Mouse (Mus musculus) hindbrain, embryonic 16.5 days (tissue): ENCODE data around the gene Elmod1. TPM values are rescaled to one million over a fixed set of nuclear protein-coding genes. Genes with fewer than 3 reads are reported as not detected.
A peak's percentile ranks its signal among the peaks of the same experiment; 100 is the strongest.
"Not testable (repeated sequence)": the region's sequence is repeated elsewhere in the genome, so short reads cannot be mapped to it uniquely, and the experiment has no call there.

ENCODE experiments used
- ATAC-seq: fragments of 200-750 bp; cut with Nextera tagmentation; 2 replicates; pipeline ENCODE4 v1.8.0; 2017; ENCODE audit warnings: moderate TSS enrichment, moderate library complexity
- H3K27ac ChIP-seq: fragments of 300-500 bp; sonication (generic); 2 replicates; pipeline ENCODE4 v1.5.1; 2014; ENCODE audit warnings: low read depth, mild to moderate bottlenecking, control low read depth, low read length, moderate library complexity
- H3K27me3 ChIP-seq: fragments of 300-500 bp; sonication (generic); replicated peaks from 2 replicates; pipeline ENCODE4 v1.6.1; 2014; ENCODE audit warnings: low read length; ENCODE audit not compliant: control insufficient read depth, insufficient read depth
- H3K36me3 ChIP-seq: fragments of 300-500 bp; sonication (generic); 2 replicates; pipeline ENCODE4 v1.6.1; 2014; ENCODE audit warnings: mild to moderate bottlenecking, low read length, moderate library complexity, mixed read lengths; ENCODE audit not compliant: control insufficient read depth, insufficient read depth
- H3K4me1 ChIP-seq: fragments of 300-500 bp; sonication (generic); 2 replicates; pipeline ENCODE4 v1.6.1; 2014; ENCODE audit warnings: low read depth, low read length; ENCODE audit not compliant: control insufficient read depth, insufficient read depth
- H3K4me2 ChIP-seq: fragments of 300-500 bp; sonication (generic); 2 replicates; pipeline ENCODE4 v1.6.1; 2014; ENCODE audit warnings: mild to moderate bottlenecking, low read length, control low read depth, moderate library complexity
- H3K4me3 ChIP-seq: fragments of 300-500 bp; sonication (generic); 2 replicates; pipeline ENCODE4 v1.5.1; 2014; ENCODE audit warnings: mild to moderate bottlenecking, low read length, control low read depth, moderate library complexity
- H3K9ac ChIP-seq: fragments of 300-500 bp; sonication (generic); 2 replicates; pipeline ENCODE4 v1.6.1; 2014; ENCODE audit warnings: low read depth, mild to moderate bottlenecking, control low read depth, low read length, moderate library complexity
- H3K9me3 ChIP-seq: fragments of 300-500 bp; sonication (generic); 2 replicates; pipeline ENCODE4 v1.6.1; 2014; ENCODE audit warnings: mild to moderate bottlenecking, low read length, moderate library complexity; ENCODE audit not compliant: control insufficient read depth
- WGBS: fragments of 180-500 bp; shearing (Covaris S2); extraction: QIAGEN DNeasy Blood & Tissue Kit; methylation state at CpG from one replicate; pipeline ENCODE4 v1.1.7; 2014; 5-methylcytosine and 5-hydroxymethylcytosine counted together
- polyA plus RNA-seq: library from polyadenylated mRNA; unstranded; fragments of >200 nt; fragmentation: Nextera tagmentation; extraction: Ambion mirVana; gene quantifications from 2 replicates; pipeline ENCODE4 v1.2.1, GENCODE M21; 2015

Gene Elmod1
- polyA plus RNA-seq: 14.6 and 19.9 TPM in 2 replicates

- Histone ChIP-seq H3K27ac (peak within 1 kb of the TSS; percentile 85), H3K4me1 (no peaks in the 10 kb centered on the region), H3K4me2 (peak within 1 kb of the TSS; percentile 58), H3K36me3 (no peaks in the 10 kb centered on the region), H3K27me3 (no peaks in the 10 kb centered on the region), H3K4me3 (peak within 1 kb of the TSS; percentile 70), H3K9ac (peak within 1 kb of the TSS; percentile 82), H3K9me3 (no peaks in the 10 kb centered on the region)
- WGBS: under 1% methylated on average over 36 of the region's 36 CpGs
- peak; percentile 93 for ATAC-seq
Observed at GRCm38 (mm10) chr9:53975122-53975518, at the start of gene Elmod1. Gene Elmod1 (minus strand): TSS chr9:53975301.

GRCm38 (mm10) chr9:54022795-54023194 is 47.7 kb upstream of the Elmod1 start:
- Histone ChIP-seq H3K36me3 (no peaks in the 10 kb centered on the region), H3K9ac (no peak overlapping the region), H3K4me2 (no peak overlapping the region), H3K9me3 (no peaks in the 10 kb centered on the region), H3K4me1 (no peaks in the 10 kb centered on the region), H3K27me3 (no peaks in the 10 kb centered on the region), H3K4me3 (no peak overlapping the region), H3K27ac (no peak overlapping the region)
- ATAC-seq: no peak
- 77% methylated on average over 3 of the region's 3 CpGs for WGBS

DNA sequence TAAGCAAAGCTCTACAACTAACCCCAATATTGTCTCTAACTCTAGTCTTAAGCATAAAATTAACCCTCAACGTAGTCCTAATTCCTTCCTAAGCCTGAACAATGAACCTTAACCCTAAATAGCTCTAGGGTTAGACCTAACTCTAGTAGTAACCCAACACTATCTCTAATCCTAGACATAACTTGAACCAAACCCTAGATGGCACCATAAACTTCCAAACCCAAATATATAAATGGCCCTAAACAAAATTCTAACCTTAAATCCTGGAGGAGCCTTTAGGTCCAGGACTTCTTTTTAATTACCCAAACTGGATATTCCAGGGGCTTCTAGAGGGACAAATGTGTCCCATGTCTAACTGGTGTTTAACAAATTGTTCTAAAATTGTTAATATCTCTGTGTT is 19.4 kb upstream of the Elmod1 start:
- Histone ChIP-seq H3K27ac (no peak overlapping the region), H3K36me3 (no peaks in the 10 kb centered on the region), H3K9ac (no peak overlapping the region), H3K4me2 (no peak overlapping the region), H3K9me3 (no peaks in the 10 kb centered on the region), H3K4me3 (no peak overlapping the region), H3K4me1 (no peaks in the 10 kb centered on the region), H3K27me3 (no peaks in the 10 kb centered on the region; the same call in 1 of the 2 replicates)
- 78% methylated on average over 1 of the region's 1 CpGs for WGBS
- no peak for ATAC-seq

GRCm38 (mm10) chr9:53992567-53992966 is 17.5 kb upstream of the Elmod1 start:
- not testable (repeated sequence) for H3K9ac ChIP-seq, H3K27ac ChIP-seq, H3K36me3 ChIP-seq, H3K4me2 ChIP-seq, H3K9me3 ChIP-seq, H3K27me3 ChIP-seq, H3K4me3 ChIP-seq, H3K4me1 ChIP-seq, ATAC-seq

- Histone ChIP-seq H3K9me3 (no peaks in the 10 kb centered on the region), H3K36me3 (no peaks in the 10 kb centered on the region), H3K27ac (no peak overlapping the region), H3K4me1 (no peaks in the 10 kb centered on the region), H3K9ac (no peak overlapping the region), H3K27me3 (no peaks in the 10 kb centered on the region; the same call in 1 of the 2 replicates), H3K4me2 (no peak overlapping the region), H3K4me3 (no peak overlapping the region)
- peak; percentile 92 for ATAC-seq
- 6% methylated on average over 3 of the region's 3 CpGs for WGBS
Observed at GRCm38 (mm10) chr9:53990921-53991320, 15.8 kb upstream of the Elmod1 start.

DNA sequence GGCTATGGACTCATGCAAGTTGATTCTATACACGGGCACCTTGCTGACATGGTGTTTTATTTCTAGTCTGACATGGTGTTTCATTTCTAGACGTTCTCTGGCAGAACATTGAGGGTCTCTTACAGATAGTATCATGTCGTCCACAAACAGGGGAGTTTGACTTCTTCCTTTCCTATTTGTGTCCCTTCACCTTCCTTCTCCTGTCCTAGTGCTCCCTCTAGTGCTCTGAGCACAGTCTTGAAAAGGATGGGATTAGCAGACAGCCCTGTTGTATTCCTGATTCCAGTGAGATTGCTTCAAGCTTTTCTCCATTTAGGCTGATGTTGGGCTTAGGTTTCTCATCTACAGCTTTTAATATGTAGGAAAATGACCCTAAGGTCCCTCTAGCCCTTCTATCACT is 11.9 kb upstream of the Elmod1 start:
- 34% methylated on average over 3 of the region's 3 CpGs for WGBS

GRCm38 (mm10) chr9:53984868-53985267 is 9.8 kb upstream of the Elmod1 start:
- Histone ChIP-seq H3K9ac (no peak overlapping the region), H3K9me3 (no peaks in the 10 kb centered on the region), H3K4me1 (no peaks in the 10 kb centered on the region), H3K4me3 (no peak overlapping the region), H3K27me3 (no peaks in the 10 kb centered on the region; the same call in 1 of the 2 replicates), H3K27ac (no peak overlapping the region), H3K36me3 (no peaks in the 10 kb centered on the region), H3K4me2 (no peak overlapping the region)
- ATAC-seq: no peak
- WGBS: 34% methylated on average over 9 of the region's 9 CpGs

More for the DNA sequence above, 11.9 kb upstream of the Elmod1 start:
- Histone ChIP-seq H3K27me3 (no peaks in the 10 kb centered on the region; the same call in 1 of the 2 replicates), H3K9ac (no peak overlapping the region), H3K4me1 (no peaks in the 10 kb centered on the region), H3K36me3 (no peaks in the 10 kb centered on the region), H3K4me2 (no peak overlapping the region), H3K9me3 (no peaks in the 10 kb centered on the region), H3K27ac (no peak overlapping the region), H3K4me3 (no peak overlapping the region)
- peak; percentile 84 for ATAC-seq

DNA sequence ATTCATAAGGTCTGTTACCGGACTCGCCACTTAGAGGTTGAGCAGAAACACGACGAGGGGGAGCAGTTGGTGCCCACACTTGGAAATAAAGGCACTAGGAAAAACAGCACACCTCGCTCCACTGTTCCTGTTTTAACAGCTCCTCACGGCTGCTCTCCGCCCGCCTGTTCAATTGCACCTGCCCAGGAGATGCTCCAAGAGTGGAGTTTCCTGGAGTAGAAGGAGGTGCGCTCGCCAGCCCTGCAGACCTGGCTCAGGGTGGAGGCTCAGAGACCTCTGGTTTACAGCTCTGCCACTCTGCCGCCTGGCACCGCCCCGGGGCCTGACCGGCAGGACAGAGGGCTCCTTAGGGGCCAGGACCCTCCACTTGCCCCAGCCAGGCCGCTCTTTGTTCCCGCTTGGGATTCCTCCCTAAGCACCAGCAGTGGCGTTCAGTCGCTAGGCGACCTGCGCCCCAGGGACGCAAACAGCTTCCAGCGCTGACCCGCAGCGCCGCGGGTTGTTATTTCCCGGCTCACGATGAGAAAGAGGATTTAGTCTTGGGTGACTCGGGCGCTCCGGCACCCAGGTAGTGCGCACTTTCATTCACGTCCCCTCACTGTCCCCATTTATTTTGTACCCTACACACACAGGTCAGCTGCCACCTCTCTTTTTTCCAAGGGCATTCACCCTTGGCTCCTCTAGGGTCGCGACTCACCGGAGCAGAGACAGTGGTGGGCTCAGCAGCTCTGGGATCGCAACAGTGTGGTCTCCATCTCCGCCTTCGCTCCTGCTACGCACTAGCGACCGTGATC is 576 bp downstream of the Elmod1 start:
- Histone ChIP-seq H3K9ac (peak overlapping the region; percentile 82), H3K4me3 (peak overlapping the region; percentile 70), H3K27ac (peak overlapping the region; percentile 85), H3K9me3 (no peaks in the 10 kb centered on the region), H3K36me3 (no peaks in the 10 kb centered on the region), H3K27me3 (no peaks in the 10 kb centered on the region), H3K4me1 (no peaks in the 10 kb centered on the region), H3K4me2 (peak overlapping the region; percentile 58)
- WGBS: 0% methylated on average over 42 of the region's 42 CpGs
- ATAC-seq: peak; percentile 63

DNA sequence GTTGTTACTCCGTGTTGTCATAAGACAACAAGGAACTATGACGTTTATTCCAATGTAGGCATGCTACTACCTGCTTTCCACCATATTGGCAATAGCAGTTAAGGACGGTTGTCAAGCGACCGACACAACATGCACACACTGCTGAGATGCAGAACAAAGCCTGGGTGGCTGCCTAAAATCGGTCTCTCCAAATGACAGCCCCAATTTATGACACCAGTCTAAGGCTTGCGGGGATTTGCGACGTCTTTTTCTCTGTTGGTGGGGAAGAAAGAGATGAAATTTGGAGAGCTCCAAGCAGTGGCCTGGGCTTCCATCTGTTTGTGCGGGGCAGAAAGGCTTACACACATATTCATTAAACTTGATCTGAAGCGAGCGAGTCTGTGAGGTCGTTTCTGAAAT is 1.2 kb downstream of the Elmod1 start:
- peak overlapping the region; percentile 70 for H3K4me3 ChIP-seq
- H3K4me1 ChIP-seq: no peaks in the 10 kb centered on the region
- peak overlapping the region; percentile 85 for H3K27ac ChIP-seq
- no peaks in the 10 kb centered on the region for H3K36me3 ChIP-seq
- ATAC-seq: peak; percentile 29; the same call in 1 of the 2 replicates
- peak overlapping the region; percentile 58 for H3K4me2 ChIP-seq
- 7% methylated on average over 13 of the region's 13 CpGs for whole genome bisulfite sequencing
- H3K9me3 ChIP-seq: no peaks in the 10 kb centered on the region
- no peaks in the 10 kb centered on the region for H3K27me3 ChIP-seq
- H3K9ac ChIP-seq: peak overlapping the region; percentile 82
